Mouse (Mus musculus) cortical plate, adult 2 months (tissue): ENCODE measurements around the gene Fgd5.

Source experiments
- CTCF ChIP-seq: fragments of 200-500 bp; IDR thresholded peaks from 2 replicates; pipeline ENCODE4 v1.5.1; 2011; ENCODE audit warnings: mild to moderate bottlenecking, control low read depth, low read length; ENCODE audit not compliant: insufficient read depth; ENCODE audit errors: extremely low read depth
- POLR2A ChIP-seq: fragments of 200-500 bp; IDR thresholded peaks from 2 replicates; pipeline ENCODE4 v1.6.1; 2011; ENCODE audit warnings: mild to moderate bottlenecking, low read length, control low read depth; ENCODE audit not compliant: insufficient read depth; ENCODE audit errors: extremely low read depth

- no peak for TF ChIP-seq POLR2A
- TF ChIP-seq CTCF: no peak
Observed at GRCm38 (mm10) chr6:91938491-91938890, 40.2 kb upstream of the Fgd5 start.
